Mouse (Mus musculus): ENCODE results near the gene 4933402J07Rik. TPM values are rescaled to one million over a fixed set of nuclear protein-coding genes. Genes with fewer than 3 reads are reported as not detected.

Gene 4933402J07Rik
- total RNA-seq, 2 experiments from 2014 or later = not detected

- peak in 1 of 2 experiments; percentile 11 for DNase-seq (ENCODE audit: low spot score in 2 of 2)
These were observed 56.6 kb downstream of the 4933402J07Rik start for GRCm38 (mm10) chr8:87620225-87620624.

- DNase-seq (ENCODE audit: low spot score in 2 of 2) = no peak
These were observed 57.5 kb downstream of the 4933402J07Rik start for GRCm38 (mm10) chr8:87621181-87621580.

- DNase-seq (ENCODE audit: low spot score in 2 of 2) = no peak
These were observed 66.0 kb downstream of the 4933402J07Rik start for GRCm38 (mm10) chr8:87629656-87630055.

- DNase-seq (ENCODE audit: low spot score in 2 of 2) = no peak
These were observed 68.1 kb downstream of the 4933402J07Rik start for GRCm38 (mm10) chr8:87631776-87632175.

- DNase-seq (ENCODE audit: low spot score in 2 of 2) = no peak
These were observed 72.6 kb downstream of the 4933402J07Rik start for GRCm38 (mm10) chr8:87636226-87636742.

Other genes starting within 250 kb of the 4933402J07Rik start
- 1 to 10 TPM; 5.9 to 7.0 TPM for gene Cbln1, start 91.2 kb upstream of the 4933402J07Rik start, total RNA-seq (2021)

Measured in layer of hippocampus, postnatal 14 days (tissue).